Mouse (Mus musculus) brain, embryonic 14.5 days (tissue): ENCODE data around the gene Cd40.

Source experiments
- CTCF ChIP-seq: fragments of 200-500 bp; IDR thresholded peaks from 2 replicates; pipeline ENCODE4 v1.5.1; 2012; ENCODE audit warnings: inconsistent platforms, mild to moderate bottlenecking, moderate library complexity, borderline replicate concordance; ENCODE audit not compliant: insufficient read depth, insufficient read length; ENCODE audit errors: extremely low read depth
- POLR2A ChIP-seq: fragments of 200-500 bp; IDR thresholded peaks from 2 replicates; pipeline ENCODE4 v1.6.1; 2012; ENCODE audit warnings: mild to moderate bottlenecking, inconsistent platforms, borderline replicate concordance; ENCODE audit not compliant: poor library complexity, insufficient read depth, insufficient read length, severe bottlenecking; ENCODE audit errors: extremely low read depth

GRCm38 (mm10) chr2:165054888-165055852 lies at the start of gene Cd40:
- TF ChIP-seq CTCF (no peak), POLR2A (no peak)
